Mouse (Mus musculus): ENCODE results near the gene C530008M17Rik. TPM values are rescaled to one million over a fixed set of nuclear protein-coding genes. Genes with fewer than 3 reads are reported as not detected.

Gene C530008M17Rik
- polyA plus RNA-seq, 1 experiment from 2014 or later: 10.0 TPM

DNA sequence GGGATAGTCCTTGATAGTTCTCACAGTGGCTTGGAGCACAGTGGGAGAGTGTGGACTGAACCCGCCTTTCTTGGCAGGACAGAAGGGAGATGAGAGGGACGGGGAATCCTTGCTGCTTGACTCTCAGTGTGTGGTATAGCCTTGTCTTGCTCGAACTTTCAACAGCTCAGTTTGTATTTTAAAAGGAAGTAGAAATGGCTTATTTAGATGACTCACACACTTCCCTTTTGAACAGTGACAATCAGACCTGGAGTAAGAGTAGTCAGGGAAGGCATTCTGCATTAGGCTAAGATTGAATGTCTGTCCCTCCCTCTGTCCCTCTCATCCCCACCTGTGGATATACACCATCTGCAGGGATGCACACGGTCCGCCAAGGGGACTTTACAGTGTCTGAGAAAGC is 115.1 kb downstream of the C530008M17Rik start:
- H3K4me1 ChIP-seq (ENCODE audit: control insufficient read depth, insufficient read depth, low read length): no peaks in the 10 kb centered on the region
- no peak for ATAC-seq (ENCODE audit: insufficient read depth, low FRiP score)
- H3K27ac ChIP-seq (ENCODE audit: low read length): no peak overlapping the region
- H3K36me3 ChIP-seq (ENCODE audit: control insufficient read depth, insufficient read depth, low read length): no peaks in the 10 kb centered on the region
- 79% methylated on average over 5 of the region's 5 CpGs for WGBS
- H3K9ac ChIP-seq (ENCODE audit: low read length): no peak overlapping the region
- H3K27me3 ChIP-seq (ENCODE audit: control insufficient read depth, insufficient read depth, low read length): no peaks in the 10 kb centered on the region
- H3K9me3 ChIP-seq (replicated peaks; ENCODE audit: control insufficient read depth, low read length): no peaks in the 10 kb centered on the region
- no peak overlapping the region for H3K4me3 ChIP-seq (replicated peaks; ENCODE audit: low read length)
- H3K4me2 ChIP-seq (ENCODE audit: low read depth, low read length): no peak overlapping the region

GRCm38 (mm10) chr5:76772831-76773230 is 116.5 kb downstream of the C530008M17Rik start:
- WGBS: 69% methylated on average over 4 of the region's 4 CpGs
- Histone ChIP-seq H3K36me3 (ENCODE audit: control insufficient read depth, insufficient read depth, low read length) (no peaks in the 10 kb centered on the region), H3K9ac (ENCODE audit: low read length) (no peak overlapping the region), H3K27ac (ENCODE audit: low read length) (no peak overlapping the region), H3K4me3 (replicated peaks; ENCODE audit: low read length) (no peak overlapping the region), H3K4me2 (ENCODE audit: low read depth, low read length) (no peak overlapping the region), H3K27me3 (ENCODE audit: control insufficient read depth, insufficient read depth, low read length) (no peaks in the 10 kb centered on the region), H3K9me3 (replicated peaks; ENCODE audit: control insufficient read depth, low read length) (no peaks in the 10 kb centered on the region), H3K4me1 (ENCODE audit: control insufficient read depth, insufficient read depth, low read length) (no peaks in the 10 kb centered on the region)
- ATAC-seq (ENCODE audit: insufficient read depth, low FRiP score): no peak

- Histone ChIP-seq H3K27ac (ENCODE audit: low read length) (no peak overlapping the region), H3K9me3 (replicated peaks; ENCODE audit: control insufficient read depth, low read length) (no peaks in the 10 kb centered on the region), H3K27me3 (ENCODE audit: control insufficient read depth, insufficient read depth, low read length) (no peaks in the 10 kb centered on the region), H3K4me1 (ENCODE audit: control insufficient read depth, insufficient read depth, low read length) (no peaks in the 10 kb centered on the region), H3K36me3 (ENCODE audit: control insufficient read depth, insufficient read depth, low read length) (no peaks in the 10 kb centered on the region), H3K4me2 (ENCODE audit: low read depth, low read length) (no peak overlapping the region), H3K9ac (ENCODE audit: low read length) (no peak overlapping the region), H3K4me3 (replicated peaks; ENCODE audit: low read length) (no peak overlapping the region)
- ATAC-seq (ENCODE audit: insufficient read depth, low FRiP score): peak; percentile 17; the same call in 1 of the 2 replicates
- 64% methylated on average over 9 of the region's 9 CpGs for WGBS
These were observed 117.3 kb downstream of the C530008M17Rik start for GRCm38 (mm10) chr5:76773492-76774158.

GRCm38 (mm10) chr5:76779094-76779615 is 122.8 kb downstream of the C530008M17Rik start:
- H3K4me2 ChIP-seq (ENCODE audit: low read depth, low read length): peak overlapping the region; percentile 33
- no peaks in the 10 kb centered on the region for H3K4me1 ChIP-seq (ENCODE audit: control insufficient read depth, insufficient read depth, low read length)
- no peak overlapping the region for H3K4me3 ChIP-seq (replicated peaks; ENCODE audit: low read length)
- H3K9me3 ChIP-seq (replicated peaks; ENCODE audit: control insufficient read depth, low read length): no peaks in the 10 kb centered on the region
- ATAC-seq (ENCODE audit: insufficient read depth, low FRiP score): no peak; the same call in 1 of the 2 replicates
- 41% methylated on average over 14 of the region's 14 CpGs for WGBS
- no peaks in the 10 kb centered on the region for H3K27me3 ChIP-seq (ENCODE audit: control insufficient read depth, insufficient read depth, low read length)
- H3K27ac ChIP-seq (ENCODE audit: low read length): no peak overlapping the region
- H3K9ac ChIP-seq (ENCODE audit: low read length): no peak overlapping the region
- H3K36me3 ChIP-seq (ENCODE audit: control insufficient read depth, insufficient read depth, low read length): no peaks in the 10 kb centered on the region

DNA sequence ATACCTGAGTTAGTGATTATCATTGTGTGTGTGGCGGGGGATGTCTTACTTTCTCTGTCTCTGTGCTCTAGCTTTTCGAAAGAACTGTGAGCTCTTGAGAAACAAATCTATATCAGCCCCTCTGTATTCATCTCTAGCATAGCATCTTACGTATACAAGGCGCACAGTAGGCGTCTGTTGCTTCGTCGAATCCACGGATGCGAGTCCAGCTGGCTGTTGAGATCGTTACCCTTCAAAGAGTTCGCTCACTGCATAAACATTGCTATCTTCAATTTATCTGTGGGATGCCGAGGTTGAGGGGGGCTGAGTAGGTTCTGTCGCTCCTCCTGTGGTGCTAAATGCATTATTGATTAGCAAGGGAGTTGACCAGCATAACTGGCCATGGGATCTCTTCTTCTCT is 125.6 kb downstream of the C530008M17Rik start:
- Histone ChIP-seq H3K4me1 (ENCODE audit: control insufficient read depth, insufficient read depth, low read length) (no peaks in the 10 kb centered on the region), H3K4me2 (ENCODE audit: low read depth, low read length) (no peak overlapping the region), H3K36me3 (ENCODE audit: control insufficient read depth, insufficient read depth, low read length) (no peaks in the 10 kb centered on the region), H3K9ac (ENCODE audit: low read length) (no peak overlapping the region), H3K27me3 (ENCODE audit: control insufficient read depth, insufficient read depth, low read length) (no peaks in the 10 kb centered on the region), H3K9me3 (replicated peaks; ENCODE audit: control insufficient read depth, low read length) (no peaks in the 10 kb centered on the region), H3K4me3 (replicated peaks; ENCODE audit: low read length) (no peak overlapping the region), H3K27ac (ENCODE audit: low read length) (0 out of 2 replicates have a peak overlapping the region, but pooled peaks have one; percentile 55)
- 67% methylated on average over 13 of the region's 13 CpGs for WGBS
- ATAC-seq (ENCODE audit: insufficient read depth, low FRiP score): no peak

- no peaks in the 10 kb centered on the region for H3K4me1 ChIP-seq (ENCODE audit: control insufficient read depth, insufficient read depth, low read length)
- ATAC-seq (ENCODE audit: insufficient read depth, low FRiP score): peak; percentile 77; the same call in 1 of the 2 replicates
- H3K9ac ChIP-seq (ENCODE audit: low read length): no peak overlapping the region
- WGBS: 42% methylated on average over 7 of the region's 7 CpGs
- no peaks in the 10 kb centered on the region for H3K27me3 ChIP-seq (ENCODE audit: control insufficient read depth, insufficient read depth, low read length)
- peak overlapping the region; percentile 23; the same call in 1 of the 2 replicates for H3K4me2 ChIP-seq (ENCODE audit: low read depth, low read length)
- H3K9me3 ChIP-seq (replicated peaks; ENCODE audit: control insufficient read depth, low read length): no peaks in the 10 kb centered on the region
- H3K36me3 ChIP-seq (ENCODE audit: control insufficient read depth, insufficient read depth, low read length): no peaks in the 10 kb centered on the region
- no peak overlapping the region for H3K4me3 ChIP-seq (replicated peaks; ENCODE audit: low read length)
- H3K27ac ChIP-seq (ENCODE audit: low read length): peak overlapping the region; percentile 55
These were observed 126.2 kb downstream of the C530008M17Rik start for GRCm38 (mm10) chr5:76782414-76783103.

DNA sequence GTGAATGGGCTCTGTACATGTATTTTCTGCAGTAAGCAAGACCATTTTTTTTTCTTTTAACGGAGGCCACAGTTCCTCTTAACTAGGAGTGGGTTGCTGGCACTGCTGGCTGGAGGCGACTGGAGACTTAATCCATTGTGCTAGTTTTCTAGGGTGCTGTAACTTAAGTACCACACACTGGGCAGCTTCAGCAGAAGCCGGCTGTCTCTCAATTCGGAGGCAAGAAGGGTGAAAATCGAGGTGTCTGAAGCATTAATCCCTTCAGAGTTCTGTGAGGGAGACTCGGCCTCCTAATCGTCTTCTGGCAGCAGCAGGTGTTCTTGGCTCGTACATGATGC is 126.8 kb downstream of the C530008M17Rik start:
- ATAC-seq (ENCODE audit: insufficient read depth, low FRiP score): no peak
- Histone ChIP-seq H3K9me3 (replicated peaks; ENCODE audit: control insufficient read depth, low read length) (no peaks in the 10 kb centered on the region), H3K27me3 (ENCODE audit: control insufficient read depth, insufficient read depth, low read length) (no peaks in the 10 kb centered on the region), H3K27ac (ENCODE audit: low read length) (no peak overlapping the region), H3K4me1 (ENCODE audit: control insufficient read depth, insufficient read depth, low read length) (no peaks in the 10 kb centered on the region), H3K36me3 (ENCODE audit: control insufficient read depth, insufficient read depth, low read length) (no peaks in the 10 kb centered on the region), H3K9ac (ENCODE audit: low read length) (no peak overlapping the region), H3K4me3 (replicated peaks; ENCODE audit: low read length) (no peak overlapping the region), H3K4me2 (ENCODE audit: low read depth, low read length) (no peak overlapping the region)
- 76% methylated on average over 8 of the region's 8 CpGs for WGBS

DNA sequence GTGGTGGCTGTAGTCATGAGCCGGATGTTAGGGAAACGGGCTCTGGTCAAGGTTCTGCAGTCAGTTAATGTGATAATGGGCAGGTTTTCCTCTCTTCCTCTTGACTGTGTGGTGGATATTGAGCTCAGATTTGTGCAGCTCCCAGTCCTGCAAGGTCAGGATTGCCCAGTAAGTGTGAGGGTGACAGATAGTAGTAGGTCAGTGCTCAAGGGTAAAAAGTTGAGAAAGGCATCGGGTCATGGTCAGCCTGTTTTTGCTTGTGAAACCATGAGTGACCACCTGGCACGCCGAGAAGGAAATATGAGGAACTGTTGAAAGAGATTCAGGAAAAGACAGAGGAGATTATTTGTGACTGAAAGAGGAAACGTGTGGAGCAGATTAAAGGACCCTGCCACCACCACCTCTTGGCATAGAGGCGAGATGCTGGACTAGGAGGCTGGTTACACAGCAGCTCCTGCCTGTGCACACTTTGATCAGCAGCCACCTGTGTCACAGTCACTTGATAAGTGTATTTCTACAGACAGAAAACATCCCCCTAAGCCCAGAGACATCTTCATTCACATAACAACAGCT is 127.9 kb downstream of the C530008M17Rik start:
- 83% methylated on average over 7 of the region's 7 CpGs for WGBS
- no peaks in the 10 kb centered on the region for H3K9me3 ChIP-seq (replicated peaks; ENCODE audit: control insufficient read depth, low read length)
- no peaks in the 10 kb centered on the region for H3K27me3 ChIP-seq (ENCODE audit: control insufficient read depth, insufficient read depth, low read length)
- no peaks in the 10 kb centered on the region for H3K36me3 ChIP-seq (ENCODE audit: control insufficient read depth, insufficient read depth, low read length)
- no peak overlapping the region for H3K4me2 ChIP-seq (ENCODE audit: low read depth, low read length)
- H3K4me1 ChIP-seq (ENCODE audit: control insufficient read depth, insufficient read depth, low read length): no peaks in the 10 kb centered on the region
- no peak for ATAC-seq (ENCODE audit: insufficient read depth, low FRiP score)
- H3K4me3 ChIP-seq (replicated peaks; ENCODE audit: low read length): no peak overlapping the region
- H3K27ac ChIP-seq (ENCODE audit: low read length): no peak overlapping the region
- H3K9ac ChIP-seq (ENCODE audit: low read length): no peak overlapping the region

DNA sequence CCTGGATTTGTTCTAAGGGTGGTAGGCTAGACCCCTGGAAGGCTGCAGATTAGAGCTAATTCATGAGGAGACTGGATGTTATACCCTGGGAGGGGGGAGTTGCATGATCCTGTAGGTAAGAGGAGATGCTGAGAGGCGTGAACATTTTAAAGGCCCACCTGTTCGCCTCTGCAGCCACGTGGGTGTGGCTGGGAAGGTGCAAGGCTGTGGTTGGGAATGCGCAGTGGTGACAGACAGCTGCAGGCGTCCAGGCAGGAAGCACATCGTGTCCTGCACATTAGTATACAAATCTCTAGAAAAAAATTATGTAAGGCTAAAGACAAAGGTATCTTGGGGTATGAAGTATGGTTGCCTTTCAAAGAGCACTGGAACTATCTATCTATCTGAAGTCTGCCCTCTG is 128.7 kb downstream of the C530008M17Rik start:
- ATAC-seq (ENCODE audit: insufficient read depth, low FRiP score): no peak
- H3K9ac ChIP-seq (ENCODE audit: low read length): no peak overlapping the region
- H3K36me3 ChIP-seq (ENCODE audit: control insufficient read depth, insufficient read depth, low read length): no peaks in the 10 kb centered on the region
- H3K27ac ChIP-seq (ENCODE audit: low read length): no peak overlapping the region
- H3K4me2 ChIP-seq (ENCODE audit: low read depth, low read length): no peak overlapping the region
- no peaks in the 10 kb centered on the region for H3K9me3 ChIP-seq (replicated peaks; ENCODE audit: control insufficient read depth, low read length)
- H3K27me3 ChIP-seq (ENCODE audit: control insufficient read depth, insufficient read depth, low read length): no peaks in the 10 kb centered on the region
- no peak overlapping the region for H3K4me3 ChIP-seq (replicated peaks; ENCODE audit: low read length)
- no peaks in the 10 kb centered on the region for H3K4me1 ChIP-seq (ENCODE audit: control insufficient read depth, insufficient read depth, low read length)
- 65% methylated on average over 6 of the region's 6 CpGs for WGBS

Data from stomach, embryonic 16.5 days (tissue).